Mouse (Mus musculus) erythroblast, embryonic 14.5 days (primary cell): ENCODE results near the gene Tmem131. TPM values are rescaled to one million over a fixed set of nuclear protein-coding genes. Genes with fewer than 3 reads are reported as not detected.
"Not testable (repeated sequence)": the region's sequence is repeated elsewhere in the genome, so short reads cannot be mapped to it uniquely, and the experiment has no call there.

Experiments
- H3K27me3 ChIP-seq: 2 replicates; pipeline ENCODE4 v1.6.1; 2012; ENCODE audit warnings: inconsistent platforms; ENCODE audit not compliant: control insufficient read depth
- H3K36me3 ChIP-seq: 2 replicates; pipeline ENCODE4 v1.6.1; 2012; ENCODE audit warnings: mild to moderate bottlenecking, inconsistent platforms; ENCODE audit not compliant: control insufficient read depth
- H3K4me1 ChIP-seq: 2 replicates; pipeline ENCODE4 v1.6.1; 2012; ENCODE audit warnings: inconsistent platforms; ENCODE audit not compliant: control insufficient read depth
- H3K4me3 ChIP-seq: replicated peaks from 2 replicates; pipeline ENCODE3; 2012; ENCODE audit warnings: moderate library complexity, mild to moderate bottlenecking, inconsistent platforms
- H3K9me3 ChIP-seq: 2 replicates; pipeline ENCODE4 v1.6.1; 2012; ENCODE audit warnings: low read length, inconsistent platforms, mixed read lengths; ENCODE audit not compliant: control insufficient read depth
- GATA1 ChIP-seq: IDR thresholded peaks from 2 replicates; pipeline ENCODE4 v1.6.1; 2012; ENCODE audit warnings: low read length, inconsistent platforms, mixed read lengths
- TAL1 ChIP-seq: IDR thresholded peaks from 3 replicates; pipeline ENCODE4 v1.6.1; 2012; ENCODE audit warnings: low read length, inconsistent platforms, mixed read lengths
- polyA plus RNA-seq: library from polyadenylated mRNA; stranded (reverse); fragments of >175 nt; gene quantifications from 2 replicates; pipeline ENCODE4 v1.2.3, GENCODE M21; 2012

The Tmem131 gene
- polyA plus RNA-seq, 1 experiment = 7.8 TPM

GRCm38 (mm10) chr1:36840959-36841358, 102.5 kb downstream of the Tmem131 start:
- no peaks in the 10 kb centered on the region for H3K27me3 ChIP-seq
- H3K4me1 ChIP-seq = peaks cover 21% of the 10 kb centered on the region
- H3K9me3 ChIP-seq = no peaks in the 10 kb centered on the region
- TF ChIP-seq TAL1 (no peak), GATA1 (no peak)
- H3K4me3 ChIP-seq = no peak overlapping the region
- peaks cover 91% of the 10 kb centered on the region for H3K36me3 ChIP-seq

- TF ChIP-seq TAL1 = no peak
- TF ChIP-seq GATA1 = no peak
- peaks cover 93% of the 10 kb centered on the region for H3K36me3 ChIP-seq
- H3K27me3 ChIP-seq = no peaks in the 10 kb centered on the region
- H3K9me3 ChIP-seq = no peaks in the 10 kb centered on the region
- peaks cover 19% of the 10 kb centered on the region for H3K4me1 ChIP-seq
- no peak overlapping the region for H3K4me3 ChIP-seq
These were observed 103.6 kb downstream of the Tmem131 start for GRCm38 (mm10) chr1:36839858-36840257.

GRCm38 (mm10) chr1:36836274-36836954, 107.1 kb downstream of the Tmem131 start:
- peaks cover 99% of the 10 kb centered on the region for H3K36me3 ChIP-seq
- TF ChIP-seq GATA1 = no peak
- TF ChIP-seq TAL1 = no peak
- no peaks in the 10 kb centered on the region for H3K9me3 ChIP-seq
- peaks cover 10% of the 10 kb centered on the region for H3K4me1 ChIP-seq
- no peak overlapping the region for H3K4me3 ChIP-seq
- H3K27me3 ChIP-seq = no peaks in the 10 kb centered on the region

GRCm38 (mm10) chr1:36835593-36835992, 107.9 kb downstream of the Tmem131 start:
- Histone ChIP-seq H3K9me3 (no peaks in the 10 kb centered on the region), H3K27me3 (no peaks in the 10 kb centered on the region), H3K4me3 (no peak overlapping the region), H3K36me3 (peaks cover 99% of the 10 kb centered on the region), H3K4me1 (peaks cover 2% of the 10 kb centered on the region)
- TF ChIP-seq TAL1 = no peak
- TF ChIP-seq GATA1 = no peak

- H3K36me3 ChIP-seq = peaks cover 97% of the 10 kb centered on the region
- H3K27me3 ChIP-seq = no peaks in the 10 kb centered on the region
- no peaks in the 10 kb centered on the region for H3K9me3 ChIP-seq
- H3K4me3 ChIP-seq = no peak overlapping the region
- no peaks in the 10 kb centered on the region for H3K4me1 ChIP-seq
- TF ChIP-seq TAL1 (no peak), GATA1 (no peak)
These were observed 109.4 kb downstream of the Tmem131 start for GRCm38 (mm10) chr1:36834090-36834489.

- H3K36me3 ChIP-seq = peaks cover 97% of the 10 kb centered on the region
- no peak overlapping the region for H3K4me3 ChIP-seq
- H3K27me3 ChIP-seq = no peaks in the 10 kb centered on the region
- no peak for TF ChIP-seq TAL1
- no peak for TF ChIP-seq GATA1
- no peaks in the 10 kb centered on the region for H3K9me3 ChIP-seq
- no peaks in the 10 kb centered on the region for H3K4me1 ChIP-seq
These were observed 112.3 kb downstream of the Tmem131 start for GRCm38 (mm10) chr1:36830913-36831866.

GRCm38 (mm10) chr1:36824356-36824755, 119.1 kb downstream of the Tmem131 start:
- H3K4me1 ChIP-seq = no peaks in the 10 kb centered on the region

GRCm38 (mm10) chr1:36821918-36822317, 121.5 kb downstream of the Tmem131 start:
- peaks cover 95% of the 10 kb centered on the region for H3K36me3 ChIP-seq
- not testable (repeated sequence) for H3K9me3 ChIP-seq, H3K27me3 ChIP-seq

More at GRCm38 (mm10) chr1:36824356-36824755, 119.1 kb downstream of the Tmem131 start:
- TF ChIP-seq TAL1 = no peak
- TF ChIP-seq GATA1 = no peak
- Histone ChIP-seq H3K4me3 (no peak overlapping the region), H3K27me3 (no peaks in the 10 kb centered on the region), H3K36me3 (peaks cover 95% of the 10 kb centered on the region), H3K9me3 (no peaks in the 10 kb centered on the region)

GRCm38 (mm10) chr1:36815166-36815565, 128.3 kb downstream of the Tmem131 start:
- TF ChIP-seq TAL1 = no peak
- TF ChIP-seq GATA1 = no peak
- Histone ChIP-seq H3K4me1 (no peaks in the 10 kb centered on the region), H3K27me3 (no peaks in the 10 kb centered on the region), H3K4me3 (no peak overlapping the region), H3K36me3 (peaks cover 99% of the 10 kb centered on the region), H3K9me3 (no peaks in the 10 kb centered on the region)

More at GRCm38 (mm10) chr1:36821918-36822317, 121.5 kb downstream of the Tmem131 start:
- not testable (repeated sequence) for H3K4me3 ChIP-seq, H3K4me1 ChIP-seq
